Mouse (Mus musculus): ENCODE data around the gene Htr2a.

DNA sequence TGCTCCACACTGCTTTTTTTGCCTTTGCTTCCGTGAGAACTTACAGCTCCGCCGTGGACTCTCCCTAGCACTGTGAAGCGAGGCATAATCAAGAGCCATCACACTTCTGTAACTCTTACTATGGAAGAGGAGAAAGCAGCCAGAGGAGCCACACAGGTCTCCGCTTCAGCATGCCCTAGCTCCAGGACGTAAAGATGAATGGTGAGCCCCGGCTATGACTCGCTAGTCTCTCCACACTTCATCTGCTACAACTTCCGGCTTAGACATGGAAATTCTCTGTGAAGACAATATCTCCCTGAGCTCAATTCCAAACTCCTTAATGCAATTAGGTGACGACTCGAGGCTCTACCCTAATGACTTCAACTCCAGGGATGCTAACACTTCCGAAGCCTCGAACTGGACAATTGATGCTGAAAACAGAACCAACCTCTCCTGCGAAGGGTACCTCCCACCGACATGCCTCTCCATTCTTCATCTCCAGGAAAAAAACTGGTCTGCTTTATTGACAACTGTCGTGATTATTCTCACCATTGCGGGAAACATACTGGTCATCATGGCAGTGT lies 1.1 kb downstream of the Htr2a start:
- TF ChIP-seq CTCF (IDR thresholded peaks at IDR 0.05; ENCODE audit: borderline replicate concordance, insufficient read depth, low read length) (no peak), POLR2A (IDR thresholded peaks at IDR 0.05; ENCODE audit: low read depth, low read length) (peak; percentile 55)
